Mouse (Mus musculus): Measurements from ENCODE around the gene Enpp4. TPM values are rescaled to one million over a fixed set of nuclear protein-coding genes. Genes with fewer than 3 reads are reported as not detected.

The Enpp4 gene
- polyA plus RNA-seq, 1 experiment from 2014 or later, result 4.4 TPM

DNA sequence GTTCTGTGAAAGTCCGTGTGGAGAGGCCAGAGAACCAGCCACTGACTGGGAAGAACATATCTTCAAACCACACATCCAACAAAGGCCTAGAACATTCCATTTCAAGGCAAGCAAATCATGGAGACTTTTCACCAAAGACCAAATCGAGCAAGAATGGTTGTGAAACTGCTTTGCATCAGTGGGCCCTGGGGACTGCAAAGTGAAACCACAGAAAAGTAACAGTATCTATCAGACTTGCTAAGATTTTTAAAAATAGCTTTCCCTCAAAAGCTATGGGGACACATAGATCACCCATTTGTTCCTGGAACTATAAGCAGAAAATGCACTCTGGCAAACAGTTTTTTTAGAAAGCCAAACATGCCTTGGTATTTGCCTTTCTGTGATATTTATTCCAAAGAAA is 14.7 kb downstream of the Enpp4 start:
- no peaks in the 10 kb centered on the region for H3K27me3 ChIP-seq
- H3K36me3 ChIP-seq (replicated peaks), result no peaks in the 10 kb centered on the region
- no peak overlapping the region for H3K9ac ChIP-seq
- no peak overlapping the region for H3K4me3 ChIP-seq (replicated peaks)
- H3K4me2 ChIP-seq, result no peak overlapping the region
- WGBS (ENCODE audit: insufficient replicate concordance), result 42% methylated on average over 2 of the region's 2 CpGs
- ATAC-seq (ENCODE audit: insufficient read depth), result no peak
- no peak overlapping the region for H3K27ac ChIP-seq (replicated peaks)
- H3K9me3 ChIP-seq (replicated peaks), result no peaks in the 10 kb centered on the region
- no peaks in the 10 kb centered on the region for H3K4me1 ChIP-seq (replicated peaks)

DNA sequence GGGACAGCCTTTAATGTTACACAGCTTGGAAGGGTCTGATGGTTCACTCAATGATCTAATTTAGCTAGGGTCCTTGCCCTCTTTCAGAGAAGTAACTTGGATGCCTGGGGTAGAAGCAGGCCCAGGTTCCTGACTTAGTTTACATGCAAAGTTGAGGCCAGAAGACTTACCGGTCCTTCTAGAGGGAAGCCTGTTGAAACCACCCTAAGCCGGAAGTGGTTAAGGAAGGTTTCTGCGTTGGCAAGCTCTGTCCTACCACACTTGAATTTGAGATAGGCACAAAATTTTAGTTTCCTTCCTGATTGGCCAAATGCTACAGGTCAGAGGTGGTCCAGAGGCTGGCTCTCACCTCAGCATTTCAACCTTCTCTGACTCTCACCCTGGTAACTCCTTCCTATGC is 17.4 kb downstream of the Enpp4 start:
- Histone ChIP-seq H3K4me1 (replicated peaks) (no peaks in the 10 kb centered on the region), H3K27ac (replicated peaks) (no peak overlapping the region), H3K4me2 (no peak overlapping the region), H3K9ac (no peak overlapping the region), H3K4me3 (replicated peaks) (no peak overlapping the region), H3K27me3 (no peaks in the 10 kb centered on the region), H3K9me3 (replicated peaks) (no peaks in the 10 kb centered on the region), H3K36me3 (replicated peaks) (no peaks in the 10 kb centered on the region)
- whole genome bisulfite sequencing (ENCODE audit: insufficient replicate concordance), result 59% methylated on average over 3 of the region's 3 CpGs
- ATAC-seq (ENCODE audit: insufficient read depth), result no peak

DNA sequence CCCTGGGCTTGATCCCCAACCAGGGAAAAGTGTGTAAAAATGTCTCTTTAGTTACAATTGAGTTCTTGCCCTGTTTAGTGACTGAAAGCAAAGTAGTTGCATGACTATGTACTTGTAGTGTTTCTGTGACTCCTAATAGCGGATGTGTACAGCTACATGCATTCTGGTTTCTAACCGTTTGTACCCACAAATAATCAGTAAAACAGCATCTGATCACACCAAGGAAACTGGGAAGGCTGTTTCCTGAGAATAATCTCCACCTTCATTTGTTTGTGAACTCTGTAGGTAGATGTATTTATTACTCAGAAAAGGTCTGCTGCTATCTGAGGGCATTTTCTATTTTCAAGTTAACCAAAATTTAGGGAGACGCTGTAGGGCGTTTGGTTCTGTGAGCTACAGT is 22.5 kb downstream of the Enpp4 start:
- Histone ChIP-seq H3K4me2 (no peak overlapping the region), H3K9me3 (replicated peaks) (no peaks in the 10 kb centered on the region), H3K27me3 (no peaks in the 10 kb centered on the region), H3K4me1 (replicated peaks) (peaks cover 6% of the 10 kb centered on the region; the same call in 1 of the 2 replicates), H3K27ac (replicated peaks) (no peak overlapping the region), H3K4me3 (replicated peaks) (no peak overlapping the region), H3K9ac (no peak overlapping the region), H3K36me3 (replicated peaks) (no peaks in the 10 kb centered on the region)
- WGBS (ENCODE audit: insufficient replicate concordance), result 58% methylated on average over 4 of the region's 4 CpGs
- ATAC-seq (ENCODE audit: insufficient read depth), result no peak

DNA sequence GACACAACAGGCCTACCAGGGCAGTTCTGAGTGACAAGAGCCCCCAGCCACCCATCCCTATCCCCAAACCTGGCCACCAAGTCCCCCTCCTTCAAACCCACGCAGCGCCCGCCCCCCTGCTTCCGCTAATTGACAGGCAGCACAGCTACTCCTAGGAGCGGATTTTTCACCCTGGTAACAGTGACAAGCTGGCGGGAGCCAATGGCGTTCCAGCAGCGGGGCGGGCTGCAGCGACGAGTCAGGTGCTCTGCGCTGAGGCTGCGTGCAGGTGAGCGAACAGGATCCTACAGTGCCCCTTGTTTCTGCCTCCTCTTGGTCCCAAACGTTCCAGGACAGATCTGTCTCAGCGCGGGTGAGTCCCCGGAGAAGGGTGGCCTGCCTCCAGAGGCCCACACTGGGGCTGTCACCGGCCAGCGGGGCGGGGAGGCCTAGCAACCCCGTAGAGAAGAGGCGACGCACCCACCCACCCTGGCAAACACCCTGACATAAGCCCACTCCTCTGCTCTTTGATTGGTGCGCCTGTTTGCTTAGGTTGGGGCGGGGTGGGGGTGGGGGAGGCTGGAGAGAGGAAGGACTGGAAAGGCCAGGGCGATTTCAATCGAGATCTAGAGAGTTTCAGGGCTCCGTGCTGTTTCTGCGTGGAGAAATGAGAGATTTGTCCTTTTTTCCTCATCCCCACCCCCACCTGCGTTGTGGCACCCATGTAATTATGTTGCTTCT is 26.8 kb downstream of the Enpp4 start, which contains the start of gene Enpp5:
Enpp5 (plus strand) TSS at position 183 of the 720 bp plus-strand sequence.
- H3K36me3 ChIP-seq (replicated peaks), result no peaks in the 10 kb centered on the region
- ATAC-seq (ENCODE audit: insufficient read depth), result peak; percentile 88
- H3K4me3 ChIP-seq (replicated peaks), result peak within 1 kb of the TSS; percentile 60
- H3K4me1 ChIP-seq (replicated peaks), result peaks cover 9% of the 10 kb centered on the region; the same call in 1 of the 2 replicates
- WGBS (ENCODE audit: insufficient replicate concordance), result under 1% methylated on average over 31 of the region's 31 CpGs
- peak within 1 kb of the TSS; percentile 76 for H3K27ac ChIP-seq (replicated peaks)
- peak within 1 kb of the TSS; percentile 28; the same call in 1 of the 2 replicates for H3K9ac ChIP-seq
- no peaks in the 10 kb centered on the region for H3K9me3 ChIP-seq (replicated peaks)
- peak within 1 kb of the TSS; percentile 75 for H3K4me2 ChIP-seq
- H3K27me3 ChIP-seq, result no peaks in the 10 kb centered on the region

DNA sequence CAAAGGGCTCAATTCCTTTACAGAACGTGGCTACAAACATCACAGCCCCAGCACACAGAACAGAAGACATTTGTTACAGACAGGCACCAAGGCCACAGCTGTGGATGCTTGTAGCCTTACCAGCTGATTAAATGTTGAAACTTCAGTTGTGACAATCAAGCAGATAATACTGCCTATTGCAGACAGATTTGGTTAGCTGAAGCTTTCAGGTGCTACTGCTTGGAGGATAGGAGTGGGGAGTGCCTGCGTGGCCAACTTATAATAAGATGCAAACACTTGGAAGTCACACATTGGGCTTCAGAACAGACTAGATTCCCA is 27.8 kb downstream of the Enpp4 start:
- Histone ChIP-seq H3K9me3 (replicated peaks) (no peaks in the 10 kb centered on the region), H3K4me3 (replicated peaks) (no peak overlapping the region), H3K27ac (replicated peaks) (no peak overlapping the region), H3K9ac (no peak overlapping the region), H3K4me2 (no peak overlapping the region), H3K4me1 (replicated peaks) (peaks cover 9% of the 10 kb centered on the region; the same call in 1 of the 2 replicates), H3K36me3 (replicated peaks) (no peaks in the 10 kb centered on the region), H3K27me3 (no peaks in the 10 kb centered on the region)
- no peak for ATAC-seq (ENCODE audit: insufficient read depth)
- WGBS (ENCODE audit: insufficient replicate concordance), result 43% methylated on average over 2 of the region's 2 CpGs

GRCm38 (mm10) chr17:44077146-44077842 is 28.3 kb downstream of the Enpp4 start:
- Histone ChIP-seq H3K27me3 (no peaks in the 10 kb centered on the region), H3K4me1 (replicated peaks) (peaks cover 9% of the 10 kb centered on the region; the same call in 1 of the 2 replicates), H3K27ac (replicated peaks) (no peak overlapping the region), H3K36me3 (replicated peaks) (no peaks in the 10 kb centered on the region), H3K4me2 (no peak overlapping the region), H3K9me3 (replicated peaks) (no peaks in the 10 kb centered on the region), H3K9ac (no peak overlapping the region), H3K4me3 (replicated peaks) (no peak overlapping the region)
- ATAC-seq (ENCODE audit: insufficient read depth), result no peak
- 62% methylated on average over 12 of the region's 12 CpGs for WGBS (ENCODE audit: insufficient replicate concordance)

DNA sequence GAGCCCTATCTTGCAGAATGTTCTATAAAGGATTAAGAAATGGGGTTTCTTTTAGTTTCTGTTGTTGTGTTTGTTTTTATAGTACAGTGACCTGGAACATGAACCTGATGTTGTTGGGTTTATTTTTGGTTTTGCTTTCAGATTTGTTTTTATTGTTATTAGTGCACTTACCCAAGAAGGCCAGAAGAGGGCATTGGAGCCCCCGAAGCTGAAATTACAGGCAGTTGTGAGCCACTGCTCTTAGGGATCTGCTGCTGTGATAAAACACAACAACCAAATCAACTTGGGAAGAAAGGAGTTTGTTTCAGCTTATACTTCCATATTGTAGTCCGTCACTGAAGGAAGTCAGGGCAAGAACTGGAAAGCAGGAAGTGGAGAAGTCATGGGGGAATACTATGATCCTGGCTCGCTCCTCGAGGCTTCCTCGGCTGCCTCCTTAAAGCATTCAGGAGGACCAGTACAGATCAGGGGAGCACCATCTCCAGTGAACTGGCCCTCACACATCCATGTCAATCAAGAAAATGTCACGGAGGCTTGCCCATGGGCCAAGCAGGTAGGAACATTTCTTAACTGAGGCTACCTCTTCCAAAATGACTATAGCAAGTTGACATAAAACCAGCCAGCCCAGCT is 29.4 kb downstream of the Enpp4 start:
- 53% methylated on average over 6 of the region's 6 CpGs for WGBS (ENCODE audit: insufficient replicate concordance)
- no peaks in the 10 kb centered on the region for H3K9me3 ChIP-seq (replicated peaks)
- no peak overlapping the region for H3K27ac ChIP-seq (replicated peaks)
- no peak overlapping the region for H3K9ac ChIP-seq
- no peak for ATAC-seq (ENCODE audit: insufficient read depth)
- H3K4me3 ChIP-seq (replicated peaks), result no peak overlapping the region
- H3K36me3 ChIP-seq (replicated peaks), result no peaks in the 10 kb centered on the region
- H3K27me3 ChIP-seq, result no peaks in the 10 kb centered on the region
- H3K4me2 ChIP-seq, result no peak overlapping the region; the same call in 1 of the 2 replicates
- H3K4me1 ChIP-seq (replicated peaks), result peaks cover 9% of the 10 kb centered on the region; the same call in 1 of the 2 replicates

DNA sequence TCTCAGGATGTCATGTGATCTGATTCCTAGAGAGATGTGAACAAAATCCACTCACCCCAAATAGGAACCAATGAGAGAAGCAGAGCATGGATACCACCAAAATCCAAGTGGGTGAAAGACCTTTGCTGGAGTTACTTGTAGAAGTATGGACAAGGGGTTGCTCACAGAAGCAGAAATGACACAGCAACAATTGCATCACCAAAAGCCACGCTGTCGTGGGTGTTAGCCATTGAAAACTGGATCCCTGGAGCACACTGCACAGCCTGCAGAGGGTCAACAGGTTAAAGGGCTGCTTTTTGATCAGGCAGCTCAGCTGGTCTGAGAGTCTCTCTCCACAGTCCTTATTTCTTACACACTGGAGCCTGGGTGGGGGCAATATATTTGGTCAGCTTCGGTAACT is 30.0 kb downstream of the Enpp4 start:
- Histone ChIP-seq H3K4me1 (replicated peaks) (peaks cover 9% of the 10 kb centered on the region; the same call in 1 of the 2 replicates), H3K36me3 (replicated peaks) (no peaks in the 10 kb centered on the region), H3K9ac (no peak overlapping the region), H3K4me2 (no peak overlapping the region; the same call in 1 of the 2 replicates), H3K9me3 (replicated peaks) (no peaks in the 10 kb centered on the region), H3K27me3 (no peaks in the 10 kb centered on the region), H3K27ac (replicated peaks) (no peak overlapping the region), H3K4me3 (replicated peaks) (no peak overlapping the region)
- ATAC-seq (ENCODE audit: insufficient read depth), result no peak
- WGBS (ENCODE audit: insufficient replicate concordance), result 56% methylated on average over 3 of the region's 3 CpGs

- Histone ChIP-seq H3K27me3 (no peaks in the 10 kb centered on the region), H3K4me2 (no peak overlapping the region), H3K27ac (replicated peaks) (no peak overlapping the region), H3K4me1 (replicated peaks) (0 out of 2 replicates have a peak, but pooled peaks cover 4% of the 10 kb centered on the region), H3K4me3 (replicated peaks) (no peak overlapping the region), H3K36me3 (replicated peaks) (no peaks in the 10 kb centered on the region), H3K9me3 (replicated peaks) (no peaks in the 10 kb centered on the region), H3K9ac (no peak overlapping the region)
- no peak for ATAC-seq (ENCODE audit: insufficient read depth)
Measured at GRCm38 (mm10) chr17:44071680-44072079, 33.9 kb downstream of the Enpp4 start.

GRCm38 (mm10) chr17:44068876-44069275 is 36.7 kb downstream of the Enpp4 start:
- WGBS (ENCODE audit: insufficient replicate concordance), result 49% methylated on average over 6 of the region's 6 CpGs
- Histone ChIP-seq H3K9ac (no peak overlapping the region), H3K36me3 (replicated peaks) (no peaks in the 10 kb centered on the region), H3K4me2 (no peak overlapping the region), H3K27me3 (no peaks in the 10 kb centered on the region), H3K4me3 (replicated peaks) (no peak overlapping the region), H3K9me3 (replicated peaks) (no peaks in the 10 kb centered on the region), H3K4me1 (replicated peaks) (no peaks in the 10 kb centered on the region), H3K27ac (replicated peaks) (no peak overlapping the region)
- no peak for ATAC-seq (ENCODE audit: insufficient read depth)

DNA sequence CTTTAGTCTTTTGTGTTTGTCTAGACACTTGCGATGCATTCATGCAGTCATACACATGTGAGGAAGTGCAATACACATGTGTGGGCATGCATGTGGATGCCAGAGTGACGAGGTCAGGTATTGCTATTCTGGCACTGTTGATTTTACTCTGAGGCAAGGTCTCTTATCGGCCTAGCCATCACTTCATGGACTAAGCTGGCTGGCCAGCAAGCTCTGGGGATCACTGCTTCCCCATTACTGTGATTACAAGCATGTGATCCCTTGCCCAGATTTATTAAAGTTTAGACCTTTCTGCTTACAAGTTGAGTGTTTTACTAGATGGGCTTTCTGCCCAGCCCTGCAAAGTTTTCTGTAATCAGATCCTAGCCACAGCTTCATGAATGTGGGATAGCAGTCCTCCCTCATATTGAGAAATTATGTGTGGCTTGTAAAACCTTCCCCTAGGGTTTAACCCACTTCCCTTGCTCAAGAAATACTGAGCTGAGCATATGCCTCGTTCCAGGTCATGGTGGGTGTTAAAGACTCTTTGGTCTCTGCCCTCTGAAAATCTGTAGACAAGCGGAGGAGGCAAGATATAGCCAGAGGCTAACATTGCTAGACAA is 44.2 kb downstream of the Enpp4 start:
- Histone ChIP-seq H3K4me2 (no peak overlapping the region), H3K36me3 (replicated peaks) (no peaks in the 10 kb centered on the region), H3K4me1 (replicated peaks) (peaks cover 4% of the 10 kb centered on the region; the same call in 1 of the 2 replicates), H3K27ac (replicated peaks) (no peak overlapping the region), H3K4me3 (replicated peaks) (no peak overlapping the region), H3K27me3 (no peaks in the 10 kb centered on the region), H3K9me3 (replicated peaks) (no peaks in the 10 kb centered on the region), H3K9ac (no peak overlapping the region)
- WGBS (ENCODE audit: insufficient replicate concordance), result 52% methylated on average over 5 of the region's 5 CpGs
- ATAC-seq (ENCODE audit: insufficient read depth), result no peak

All from liver, embryonic 15.5 days (tissue).